Mouse (Mus musculus) inflammation-experienced regulatory T-cells, adult 16 weeks (primary cell): ENCODE data around the gene Trim41. TPM values are rescaled to one million over a fixed set of nuclear protein-coding genes. Genes with fewer than 3 reads are reported as not detected.

ENCODE experiments used
- polyA plus RNA-seq: library from polyadenylated mRNA; unstranded; fragments of 100-300 nt; shearing (Covaris generic); gene quantifications from one replicate; pipeline ENCODE4 v1.2.1, GENCODE M21; 2017

Trim41 gene
- polyA plus RNA-seq: 2.5 TPM

GRCm38 (mm10) chr11:48816800-48817665, at the start of gene Trim41:
TSS of gene Trim41 (minus strand) at chr11:48817353.

GRCm38 (mm10) chr11:48825979-48826751, 9.0 kb upstream of the Trim41 start, which contains the start of the genes Trim7 and Gm12184:
TSS of gene Trim7 (plus strand) at chr11:48826140.
TSS of gene Gm12184 (minus strand) at chr11:48826655.

GRCm38 (mm10) chr11:48799921-48800701, 17.0 kb downstream of the Trim41 start, which contains the start of gene Rack1:
TSS of gene Rack1 (plus strand) at chr11:48800332.

Other genes starting within 250 kb of the Trim41 start
- gene Rack1, start 17.0 kb downstream of the Trim41 start, polyA plus RNA-seq: 661 TPM
- gene Trim7, start 8.8 kb upstream of the Trim41 start, polyA plus RNA-seq: 0.46 TPM
- 2.0 TPM for gene Gm12184, start 9.3 kb upstream of the Trim41 start, polyA plus RNA-seq
- gene Irgm1, start 54.3 kb upstream of the Trim41 start, polyA plus RNA-seq: 181 TPM
- 2.0 TPM for gene Gm5431, start 84.9 kb upstream of the Trim41 start, polyA plus RNA-seq
- gene Psme2b, start 128.8 kb upstream of the Trim41 start, polyA plus RNA-seq: 281 TPM
- 0.62 TPM for gene Olfr56, start 161.5 kb upstream of the Trim41 start, polyA plus RNA-seq
- gene 9930111J21Rik1, start 162.0 kb upstream of the Trim41 start, polyA plus RNA-seq: 317 TPM
- 6.6 TPM for gene Gm12185, start 174.9 kb upstream of the Trim41 start, polyA plus RNA-seq
- 266 TPM for gene Tgtp1, start 176.8 kb upstream of the Trim41 start, polyA plus RNA-seq
- gene 9930111J21Rik2, start 233.9 kb upstream of the Trim41 start, polyA plus RNA-seq: 161 TPM
- 364 TPM for gene Tgtp2, start 246.9 kb upstream of the Trim41 start, polyA plus RNA-seq